Mouse (Mus musculus) adipocyte (in vitro differentiated cells): ENCODE results near the gene Pbx3.
A peak's percentile ranks its signal among the peaks of the same experiment; 100 is the strongest.

Experiments used
- DNase-seq: peaks from one replicate; pipeline ENCODE4 v3.0.0-alpha.2; 2016; ENCODE audit warnings: low spot score

Pbx3 gene

GRCm38 (mm10) chr2:34146431-34146830 is 226.5 kb downstream of the Pbx3 start:
- no peak for DNase-seq

- no peak for DNase-seq
Observed at GRCm38 (mm10) chr2:34139470-34140158, 233.3 kb downstream of the Pbx3 start.

GRCm38 (mm10) chr2:34135316-34135715 is 237.6 kb downstream of the Pbx3 start:
- no peak for DNase-seq

GRCm38 (mm10) chr2:34132751-34133150 is 240.2 kb downstream of the Pbx3 start:
- no peak for DNase-seq

GRCm38 (mm10) chr2:34129674-34130267 is 243.2 kb downstream of the Pbx3 start:
- DNase-seq = no peak

GRCm38 (mm10) chr2:34127871-34128270 is 245.1 kb downstream of the Pbx3 start:
- DNase-seq = peak; percentile 63

- no peak for DNase-seq
Observed at GRCm38 (mm10) chr2:34123896-34124295, 249.0 kb downstream of the Pbx3 start.
